Mouse (Mus musculus): ENCODE data around the gene Zfyve1. TPM values are rescaled to one million over a fixed set of nuclear protein-coding genes. Genes with fewer than 3 reads are reported as not detected.

Gene Zfyve1
- polyA plus RNA-seq, 1 experiment from 2014 or later = 13.7 TPM

DNA sequence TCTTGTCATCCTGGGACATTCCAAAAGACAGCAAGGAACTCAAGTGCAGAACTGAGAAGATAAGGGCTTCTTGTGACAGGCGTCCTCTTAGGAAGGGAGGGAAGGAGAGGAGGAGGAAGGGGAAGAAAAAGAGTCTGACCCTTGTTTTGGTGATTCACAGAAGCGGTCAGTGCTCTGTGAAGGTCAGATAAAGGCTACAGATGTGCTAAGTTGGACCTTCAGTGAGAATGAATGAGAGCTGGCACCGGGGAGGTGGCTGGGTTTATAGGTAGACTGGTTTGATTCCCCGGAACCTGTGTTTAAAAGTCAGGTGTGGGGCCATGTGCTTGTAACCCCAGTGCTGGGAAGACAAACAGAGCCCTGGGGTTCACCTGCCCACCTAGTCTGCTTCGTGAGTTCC, 68.4 kb downstream of the Zfyve1 start:
- Histone ChIP-seq H3K9me3 (ENCODE audit: low read length) (no peaks in the 10 kb centered on the region), H3K4me1 (ENCODE audit: insufficient read depth, low read depth, low read length) (no peaks in the 10 kb centered on the region), H3K27ac (ENCODE audit: low read length) (no peak overlapping the region), H3K4me2 (replicated peaks; ENCODE audit: low read depth, low read length) (no peak overlapping the region), H3K27me3 (replicated peaks; ENCODE audit: insufficient read depth, low read length) (no peaks in the 10 kb centered on the region), H3K4me3 (ENCODE audit: low read depth, low read length) (no peak overlapping the region), H3K9ac (replicated peaks; ENCODE audit: low read depth) (no peak overlapping the region), H3K36me3 (ENCODE audit: insufficient read depth, low read length) (no peaks in the 10 kb centered on the region)
- DNase-seq (ENCODE audit: low spot score) (no peak), ATAC-seq (no peak)
- TF ChIP-seq EP300 (IDR thresholded peaks at IDR 0.05) = no peak
- TF ChIP-seq CTCF (IDR thresholded peaks at IDR 0.05) = no peak
- WGBS = 77% methylated on average over 5 of the region's 5 CpGs

DNA sequence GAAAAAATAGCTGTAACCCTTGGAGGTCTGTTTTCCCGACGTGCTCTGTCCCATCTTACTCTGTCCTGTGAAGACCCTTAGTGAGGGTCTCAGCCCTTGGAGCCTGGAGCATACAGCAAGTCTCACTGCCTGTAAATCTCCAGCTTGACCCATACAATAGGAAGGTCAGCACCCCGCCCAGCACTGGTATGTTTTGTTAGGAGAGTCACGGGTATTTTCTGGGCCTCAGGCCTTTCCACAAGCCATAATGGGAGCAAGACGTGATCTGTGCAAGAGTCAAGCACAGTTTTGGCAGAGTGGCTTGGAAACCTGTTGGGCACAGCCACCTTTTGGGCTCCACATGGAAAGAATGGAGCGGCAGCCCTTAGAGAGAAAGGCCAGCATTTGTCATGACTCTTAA, 69.2 kb downstream of the Zfyve1 start:
- DNase-seq (ENCODE audit: low spot score) (no peak), ATAC-seq (no peak)
- WGBS = 74% methylated on average over 6 of the region's 6 CpGs
- no peaks in the 10 kb centered on the region for H3K36me3 ChIP-seq (ENCODE audit: insufficient read depth, low read length)
- H3K9ac ChIP-seq (replicated peaks; ENCODE audit: low read depth) = no peak overlapping the region
- H3K4me2 ChIP-seq (replicated peaks; ENCODE audit: low read depth, low read length) = no peak overlapping the region
- H3K9me3 ChIP-seq (ENCODE audit: low read length) = no peaks in the 10 kb centered on the region
- no peaks in the 10 kb centered on the region for H3K4me1 ChIP-seq (ENCODE audit: insufficient read depth, low read depth, low read length)
- H3K27me3 ChIP-seq (replicated peaks; ENCODE audit: insufficient read depth, low read length) = no peaks in the 10 kb centered on the region
- H3K4me3 ChIP-seq (ENCODE audit: low read depth, low read length) = no peak overlapping the region
- no peak overlapping the region for H3K27ac ChIP-seq (ENCODE audit: low read length)
- TF ChIP-seq EP300 (IDR thresholded peaks at IDR 0.05) (no peak), CTCF (IDR thresholded peaks at IDR 0.05) (no peak)

DNA sequence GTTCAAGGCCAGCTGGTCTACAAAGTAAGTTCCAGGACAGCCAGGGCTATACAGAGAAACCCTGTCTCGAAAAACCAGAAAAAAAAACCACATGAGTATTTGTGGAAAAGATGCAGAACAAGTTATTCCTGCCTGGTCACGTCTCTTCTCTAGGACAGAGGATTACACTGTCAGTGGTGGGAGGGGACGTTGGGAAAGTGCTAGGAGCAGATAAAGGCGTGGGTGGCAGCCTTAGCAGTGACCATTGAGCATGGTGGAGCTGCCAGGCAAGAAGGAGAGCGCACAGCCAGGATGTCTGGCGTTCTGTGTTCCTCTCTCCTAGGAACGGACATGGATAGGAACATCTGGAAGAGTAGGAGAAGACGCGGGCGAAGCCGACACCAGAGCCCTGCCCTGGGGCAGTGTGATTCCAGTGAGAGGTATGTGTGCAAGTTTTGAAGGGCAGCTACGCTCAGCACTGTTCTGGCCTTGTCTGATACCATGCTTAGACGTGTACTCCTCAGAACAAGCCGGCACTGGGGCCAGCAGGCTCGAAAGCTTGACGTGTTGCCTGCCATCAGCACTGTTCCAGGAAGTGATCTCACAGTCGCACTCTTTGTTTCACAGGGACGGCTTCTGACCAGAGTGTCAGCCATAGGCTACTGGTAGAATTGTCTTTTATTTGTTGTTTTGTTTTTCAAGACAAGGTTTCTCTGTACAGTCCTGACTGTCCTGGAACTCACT, 71.0 kb downstream of the Zfyve1 start:
- no peak for DNase-seq (ENCODE audit: low spot score)
- H3K4me1 ChIP-seq (ENCODE audit: insufficient read depth, low read depth, low read length) = no peaks in the 10 kb centered on the region
- no peaks in the 10 kb centered on the region for H3K36me3 ChIP-seq (ENCODE audit: insufficient read depth, low read length)
- TF ChIP-seq EP300 (IDR thresholded peaks at IDR 0.05) = no peak
- H3K4me2 ChIP-seq (replicated peaks; ENCODE audit: low read depth, low read length) = no peak overlapping the region
- H3K27ac ChIP-seq (ENCODE audit: low read length) = no peak overlapping the region
- no peak overlapping the region for H3K9ac ChIP-seq (replicated peaks; ENCODE audit: low read depth)
- H3K27me3 ChIP-seq (replicated peaks; ENCODE audit: insufficient read depth, low read length) = no peaks in the 10 kb centered on the region
- peak; percentile 17; the same call in 1 of the 2 replicates for ATAC-seq
- no peaks in the 10 kb centered on the region for H3K9me3 ChIP-seq (ENCODE audit: low read length)
- no peak overlapping the region for H3K4me3 ChIP-seq (ENCODE audit: low read depth, low read length)
- WGBS = 63% methylated on average over 18 of the region's 18 CpGs

DNA sequence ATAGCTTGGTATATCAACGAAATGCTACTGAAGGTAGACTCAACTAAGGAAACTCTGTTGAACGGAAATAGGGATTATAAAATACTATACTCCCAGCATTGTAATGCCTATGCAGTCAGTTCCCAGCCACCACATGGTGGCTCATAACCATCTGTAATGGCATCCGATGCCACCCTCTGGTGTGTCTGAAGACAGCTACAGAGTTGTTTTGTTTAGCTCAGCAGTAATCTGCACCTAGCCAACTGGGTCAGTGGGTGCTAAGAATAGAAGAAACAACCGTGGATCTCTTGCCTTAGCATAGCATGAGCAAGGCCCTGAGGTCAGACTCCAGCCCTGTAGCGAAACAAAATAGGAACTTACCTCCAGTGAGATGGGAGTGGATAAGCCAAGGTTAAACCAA, 72.7 kb downstream of the Zfyve1 start:
- 84% methylated on average over 5 of the region's 5 CpGs for WGBS
- no peak overlapping the region for H3K4me3 ChIP-seq (ENCODE audit: low read depth, low read length)
- no peaks in the 10 kb centered on the region for H3K9me3 ChIP-seq (ENCODE audit: low read length)
- no peak overlapping the region for H3K4me2 ChIP-seq (replicated peaks; ENCODE audit: low read depth, low read length)
- H3K9ac ChIP-seq (replicated peaks; ENCODE audit: low read depth) = no peak overlapping the region
- no peaks in the 10 kb centered on the region for H3K27me3 ChIP-seq (replicated peaks; ENCODE audit: insufficient read depth, low read length)
- ATAC-seq = no peak
- no peaks in the 10 kb centered on the region for H3K36me3 ChIP-seq (ENCODE audit: insufficient read depth, low read length)
- no peaks in the 10 kb centered on the region for H3K4me1 ChIP-seq (ENCODE audit: insufficient read depth, low read depth, low read length)
- no peak for DNase-seq (ENCODE audit: low spot score)
- TF ChIP-seq CTCF (IDR thresholded peaks at IDR 0.05) = no peak
- TF ChIP-seq EP300 (IDR thresholded peaks at IDR 0.05) = no peak
- H3K27ac ChIP-seq (ENCODE audit: low read length) = no peak overlapping the region

DNA sequence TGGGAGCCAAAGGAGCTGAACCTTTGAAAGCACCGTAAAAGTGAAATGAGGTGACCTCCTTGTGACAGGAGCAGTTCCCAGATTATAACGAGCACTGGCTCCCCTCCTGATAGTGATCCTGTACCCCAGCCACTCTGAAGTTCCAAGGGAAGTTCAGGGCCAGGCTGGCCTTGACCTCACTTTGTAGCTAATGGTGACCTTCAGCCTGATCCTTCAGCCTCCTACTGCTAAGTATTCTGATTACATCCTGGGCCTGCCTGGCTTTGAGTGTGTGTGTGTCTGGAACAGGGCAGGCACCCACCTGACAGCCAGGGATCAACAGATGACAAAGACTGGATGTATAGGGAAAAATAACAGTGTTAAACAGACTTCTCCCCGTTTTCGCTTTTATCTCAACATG, 73.1 kb downstream of the Zfyve1 start:
- TF ChIP-seq EP300 (IDR thresholded peaks at IDR 0.05) (no peak), CTCF (IDR thresholded peaks at IDR 0.05) (no peak)
- WGBS = 78% methylated on average over 4 of the region's 4 CpGs
- H3K36me3 ChIP-seq (ENCODE audit: insufficient read depth, low read length) = no peaks in the 10 kb centered on the region
- H3K4me2 ChIP-seq (replicated peaks; ENCODE audit: low read depth, low read length) = no peak overlapping the region
- H3K27ac ChIP-seq (ENCODE audit: low read length) = no peak overlapping the region
- no peaks in the 10 kb centered on the region for H3K4me1 ChIP-seq (ENCODE audit: insufficient read depth, low read depth, low read length)
- DNase-seq (ENCODE audit: low spot score) = no peak
- no peak for ATAC-seq
- no peaks in the 10 kb centered on the region for H3K9me3 ChIP-seq (ENCODE audit: low read length)
- H3K9ac ChIP-seq (replicated peaks; ENCODE audit: low read depth) = no peak overlapping the region
- H3K4me3 ChIP-seq (ENCODE audit: low read depth, low read length) = no peak overlapping the region
- H3K27me3 ChIP-seq (replicated peaks; ENCODE audit: insufficient read depth, low read length) = no peaks in the 10 kb centered on the region

DNA sequence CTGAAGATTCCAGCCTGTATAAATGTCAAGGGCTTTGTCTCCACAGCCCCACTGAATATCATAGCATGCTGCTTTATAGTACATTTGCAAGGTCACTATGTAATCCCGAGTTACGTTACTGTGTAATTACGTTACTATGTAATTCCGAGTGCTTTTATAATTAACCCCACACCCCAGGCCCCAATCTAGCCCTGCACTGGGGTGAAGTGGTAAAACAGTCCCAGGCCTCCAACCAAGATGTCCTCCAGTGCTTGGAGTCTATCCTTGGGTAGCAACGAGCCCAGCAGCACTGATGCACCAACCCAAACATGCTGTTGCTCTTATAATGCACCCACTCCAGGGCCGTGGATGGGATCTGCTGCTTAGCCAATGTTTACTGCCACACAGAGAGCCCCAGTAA, 74.0 kb downstream of the Zfyve1 start:
- Histone ChIP-seq H3K36me3 (ENCODE audit: insufficient read depth, low read length) (no peaks in the 10 kb centered on the region), H3K4me3 (ENCODE audit: low read depth, low read length) (no peak overlapping the region), H3K9ac (replicated peaks; ENCODE audit: low read depth) (no peak overlapping the region), H3K4me2 (replicated peaks; ENCODE audit: low read depth, low read length) (no peak overlapping the region), H3K27me3 (replicated peaks; ENCODE audit: insufficient read depth, low read length) (no peaks in the 10 kb centered on the region), H3K9me3 (ENCODE audit: low read length) (no peaks in the 10 kb centered on the region), H3K4me1 (ENCODE audit: insufficient read depth, low read depth, low read length) (no peaks in the 10 kb centered on the region), H3K27ac (ENCODE audit: low read length) (no peak overlapping the region)
- no peak for TF ChIP-seq CTCF (IDR thresholded peaks at IDR 0.05)
- TF ChIP-seq EP300 (IDR thresholded peaks at IDR 0.05) = no peak
- 93% methylated on average over 6 of the region's 6 CpGs for WGBS
- no peak for ATAC-seq
- DNase-seq (ENCODE audit: low spot score) = no peak

DNA sequence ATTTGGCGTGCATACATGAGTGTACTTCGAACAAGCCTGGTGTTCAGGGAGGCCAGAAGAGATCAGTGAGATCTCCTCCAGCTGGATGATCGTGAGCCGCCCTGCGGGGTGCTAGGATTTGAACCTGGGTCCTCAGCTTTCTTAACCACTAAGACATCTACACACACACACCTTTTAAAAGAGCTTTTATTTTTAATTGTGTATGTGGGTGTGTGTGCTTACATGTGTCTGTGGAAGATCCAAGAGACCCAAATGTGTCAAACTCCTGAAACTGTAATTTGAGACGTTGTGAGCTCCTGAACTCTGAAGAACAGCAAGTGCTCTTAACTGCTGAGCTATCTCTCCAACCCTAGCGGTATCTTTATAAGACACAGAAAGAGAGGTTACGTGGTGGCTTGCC, 75.9 kb downstream of the Zfyve1 start:
- no peak for TF ChIP-seq CTCF (IDR thresholded peaks at IDR 0.05)
- TF ChIP-seq EP300 (IDR thresholded peaks at IDR 0.05) = no peak
- no peak for ATAC-seq
- H3K4me2 ChIP-seq (replicated peaks; ENCODE audit: low read depth, low read length) = peak overlapping the region; percentile 61
- WGBS = 30% methylated on average over 8 of the region's 8 CpGs
- no peak overlapping the region for H3K27ac ChIP-seq (ENCODE audit: low read length)
- no peaks in the 10 kb centered on the region for H3K4me1 ChIP-seq (ENCODE audit: insufficient read depth, low read depth, low read length)
- peak overlapping the region; percentile 67; the same call in 1 of the 2 replicates for H3K4me3 ChIP-seq (ENCODE audit: low read depth, low read length)
- no peaks in the 10 kb centered on the region for H3K9me3 ChIP-seq (ENCODE audit: low read length)
- no peak overlapping the region for H3K9ac ChIP-seq (replicated peaks; ENCODE audit: low read depth)
- DNase-seq (ENCODE audit: low spot score) = no peak
- H3K27me3 ChIP-seq (replicated peaks; ENCODE audit: insufficient read depth, low read length) = no peaks in the 10 kb centered on the region
- no peaks in the 10 kb centered on the region for H3K36me3 ChIP-seq (ENCODE audit: insufficient read depth, low read length)
